Mouse (Mus musculus) CH12.LX (cell line): ENCODE data around the gene Clasp2.

Source experiments
- CHD2 ChIP-seq: IDR thresholded peaks from 2 replicates; pipeline ENCODE4 v1.6.1; 2011; ENCODE audit warnings: low read length, improper control_type of control experiment
- CTCF ChIP-seq, 2 experiments: IDR thresholded peaks in 1 of 2; conservative IDR thresholded peaks in 1 of 2; 2 replicates each; pipeline ENCODE4 v1.5.1; 2011 to 2012; ENCODE audit warnings: low read depth in 2 of 2, low read length in 2 of 2, improper control_type of control experiment in 1 of 2, inconsistent platforms in 1 of 2, mild to moderate bottlenecking in 1 of 2, moderate library complexity in 1 of 2
- EP300 ChIP-seq: IDR thresholded peaks from 2 replicates; pipeline ENCODE4 v1.6.1; 2011; ENCODE audit warnings: low read length, improper control_type of control experiment
- POLR2A ChIP-seq: IDR thresholded peaks from 2 replicates; pipeline ENCODE4 v1.6.1; 2011; ENCODE audit warnings: low read depth, mild to moderate bottlenecking, improper control_type of control experiment, low read length

GRCm38 (mm10) chr9:113742361-113742794, 1.1 kb downstream of the Clasp2 start:
- TF ChIP-seq POLR2A, result no peak
- TF ChIP-seq CTCF (conservative IDR thresholded peaks at IDR 0.05 in 1 of 2, IDR thresholded peaks at IDR 0.05 in 1 of 2; ENCODE audit: low read depth in 2 of 2, low read length in 2 of 2), result peak in 1 of 2 experiments; percentile 63; a peak in 2 of 4 replicates
- no peak for TF ChIP-seq CHD2
- no peak for TF ChIP-seq EP300
